Mouse (Mus musculus): ENCODE measurements around the gene Slc12a8. TPM values are rescaled to one million over a fixed set of nuclear protein-coding genes. Genes with fewer than 3 reads are reported as not detected.
A peak's percentile ranks its signal among the peaks of the same experiment; 100 is the strongest.

The Slc12a8 gene
- polyA plus RNA-seq, 1 experiment from 2014 or later, result 1.8 TPM

- no peak for ATAC-seq (ENCODE audit: insufficient number of reproducible peaks, insufficient read depth, low FRiP score, low read depth)
- H3K27ac ChIP-seq (ENCODE audit: low read length), result no peak overlapping the region
- WGBS, result 76% methylated on average over 10 of the region's 10 CpGs
- no peaks in the 10 kb centered on the region for H3K36me3 ChIP-seq (ENCODE audit: control insufficient read depth, insufficient read depth, low read length)
- H3K4me1 ChIP-seq (ENCODE audit: control insufficient read depth, insufficient read depth, low read length), result peaks cover 19% of the 10 kb centered on the region
- no peak overlapping the region for H3K4me3 ChIP-seq (ENCODE audit: low read depth, low read length)
- H3K9me3 ChIP-seq (ENCODE audit: control insufficient read depth, low read depth, low read length), result no peaks in the 10 kb centered on the region
- no peaks in the 10 kb centered on the region for H3K27me3 ChIP-seq (ENCODE audit: control insufficient read depth, insufficient read depth, low read length)
- H3K4me2 ChIP-seq (replicated peaks; ENCODE audit: low read depth, low read length), result no peak overlapping the region
- H3K9ac ChIP-seq (replicated peaks; ENCODE audit: low read depth, low read length), result no peak overlapping the region
Observed at GRCm38 (mm10) chr16:33591390-33592067, 74.4 kb downstream of the Slc12a8 start.

GRCm38 (mm10) chr16:33592286-33592685 lies 75.2 kb downstream of the Slc12a8 start:
- no peak overlapping the region for H3K27ac ChIP-seq (ENCODE audit: low read length)
- H3K36me3 ChIP-seq (ENCODE audit: control insufficient read depth, insufficient read depth, low read length), result no peaks in the 10 kb centered on the region
- H3K27me3 ChIP-seq (ENCODE audit: control insufficient read depth, insufficient read depth, low read length), result no peaks in the 10 kb centered on the region
- no peak overlapping the region for H3K4me3 ChIP-seq (ENCODE audit: low read depth, low read length)
- 92% methylated on average over 5 of the region's 5 CpGs for WGBS
- H3K9ac ChIP-seq (replicated peaks; ENCODE audit: low read depth, low read length), result no peak overlapping the region
- H3K4me1 ChIP-seq (ENCODE audit: control insufficient read depth, insufficient read depth, low read length), result peaks cover 11% of the 10 kb centered on the region
- no peak for ATAC-seq (ENCODE audit: insufficient number of reproducible peaks, insufficient read depth, low FRiP score, low read depth)
- no peaks in the 10 kb centered on the region for H3K9me3 ChIP-seq (ENCODE audit: control insufficient read depth, low read depth, low read length)
- no peak overlapping the region for H3K4me2 ChIP-seq (replicated peaks; ENCODE audit: low read depth, low read length)

DNA sequence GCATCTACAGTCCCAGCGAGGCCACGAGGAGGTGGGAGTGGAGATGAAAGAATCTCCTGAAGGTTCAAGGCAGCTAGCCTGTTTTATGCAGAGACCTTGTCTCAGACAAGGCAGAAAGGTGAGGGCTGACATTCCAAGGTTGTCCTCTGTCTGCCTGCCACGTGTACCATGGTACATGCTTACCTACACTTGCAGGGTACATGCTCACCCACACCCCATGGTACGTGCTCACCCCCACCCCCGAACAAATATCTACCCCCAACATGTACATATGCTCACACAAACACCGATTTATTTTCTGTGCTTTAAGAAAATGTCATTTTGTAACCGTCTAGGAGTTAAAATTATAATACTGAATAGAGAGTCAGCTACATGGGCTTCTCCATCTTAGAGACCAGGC lies 76.3 kb downstream of the Slc12a8 start:
- H3K9ac ChIP-seq (replicated peaks; ENCODE audit: low read depth, low read length), result no peak overlapping the region
- no peak overlapping the region for H3K4me3 ChIP-seq (ENCODE audit: low read depth, low read length)
- no peaks in the 10 kb centered on the region for H3K9me3 ChIP-seq (ENCODE audit: control insufficient read depth, low read depth, low read length)
- H3K4me1 ChIP-seq (ENCODE audit: control insufficient read depth, insufficient read depth, low read length), result peaks cover 6% of the 10 kb centered on the region
- 78% methylated on average over 7 of the region's 7 CpGs for WGBS
- no peak overlapping the region for H3K4me2 ChIP-seq (replicated peaks; ENCODE audit: low read depth, low read length)
- no peak overlapping the region for H3K27ac ChIP-seq (ENCODE audit: low read length)
- H3K27me3 ChIP-seq (ENCODE audit: control insufficient read depth, insufficient read depth, low read length), result no peaks in the 10 kb centered on the region
- ATAC-seq (ENCODE audit: insufficient number of reproducible peaks, insufficient read depth, low FRiP score, low read depth), result no peak
- H3K36me3 ChIP-seq (ENCODE audit: control insufficient read depth, insufficient read depth, low read length), result no peaks in the 10 kb centered on the region

DNA sequence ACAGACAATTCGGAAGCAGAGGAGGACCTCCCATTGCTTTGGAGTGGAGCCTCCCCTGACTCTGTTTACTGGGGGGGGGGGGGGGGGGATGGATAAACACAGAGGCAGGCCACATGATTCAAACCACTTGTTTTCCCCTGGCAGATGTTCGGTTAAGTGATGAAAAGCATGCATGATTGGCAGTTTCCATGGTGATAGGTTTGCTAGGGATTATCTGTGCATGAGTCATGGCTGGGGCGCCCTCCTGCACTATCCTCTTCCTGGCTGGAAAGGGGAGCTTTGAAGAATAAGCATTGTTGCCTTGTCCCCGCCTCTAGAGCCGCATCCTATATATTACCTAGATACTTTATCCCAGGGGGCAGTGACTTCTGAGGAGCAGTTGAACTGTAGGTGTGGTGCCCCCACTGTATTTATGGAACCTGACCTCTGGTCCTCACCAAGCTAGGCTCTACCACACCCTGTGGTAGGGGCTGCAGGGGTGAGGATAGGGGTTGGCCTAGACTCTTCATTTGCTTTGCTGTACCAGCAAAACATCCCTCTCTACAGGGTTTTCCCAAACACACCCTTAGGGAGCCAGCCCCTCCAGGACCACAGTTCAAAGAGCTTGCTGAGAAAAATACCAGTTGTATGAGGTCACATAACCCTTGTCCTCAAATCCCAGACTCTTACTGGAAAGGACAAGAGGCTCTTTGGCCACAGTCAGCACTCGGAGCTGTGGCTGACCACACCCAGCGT lies 77.1 kb downstream of the Slc12a8 start:
- 0 out of 2 replicates have a peak, but pooled peaks have one; percentile 23 for ATAC-seq (ENCODE audit: insufficient number of reproducible peaks, insufficient read depth, low FRiP score, low read depth)
- no peaks in the 10 kb centered on the region for H3K27me3 ChIP-seq (ENCODE audit: control insufficient read depth, insufficient read depth, low read length)
- no peak overlapping the region for H3K4me3 ChIP-seq (ENCODE audit: low read depth, low read length)
- H3K4me2 ChIP-seq (replicated peaks; ENCODE audit: low read depth, low read length), result no peak overlapping the region
- H3K4me1 ChIP-seq (ENCODE audit: control insufficient read depth, insufficient read depth, low read length), result peaks cover 6% of the 10 kb centered on the region
- no peaks in the 10 kb centered on the region for H3K36me3 ChIP-seq (ENCODE audit: control insufficient read depth, insufficient read depth, low read length)
- H3K9me3 ChIP-seq (ENCODE audit: control insufficient read depth, low read depth, low read length), result no peaks in the 10 kb centered on the region
- no peak overlapping the region for H3K27ac ChIP-seq (ENCODE audit: low read length)
- 48% methylated on average over 7 of the region's 7 CpGs for WGBS
- H3K9ac ChIP-seq (replicated peaks; ENCODE audit: low read depth, low read length), result no peak overlapping the region

DNA sequence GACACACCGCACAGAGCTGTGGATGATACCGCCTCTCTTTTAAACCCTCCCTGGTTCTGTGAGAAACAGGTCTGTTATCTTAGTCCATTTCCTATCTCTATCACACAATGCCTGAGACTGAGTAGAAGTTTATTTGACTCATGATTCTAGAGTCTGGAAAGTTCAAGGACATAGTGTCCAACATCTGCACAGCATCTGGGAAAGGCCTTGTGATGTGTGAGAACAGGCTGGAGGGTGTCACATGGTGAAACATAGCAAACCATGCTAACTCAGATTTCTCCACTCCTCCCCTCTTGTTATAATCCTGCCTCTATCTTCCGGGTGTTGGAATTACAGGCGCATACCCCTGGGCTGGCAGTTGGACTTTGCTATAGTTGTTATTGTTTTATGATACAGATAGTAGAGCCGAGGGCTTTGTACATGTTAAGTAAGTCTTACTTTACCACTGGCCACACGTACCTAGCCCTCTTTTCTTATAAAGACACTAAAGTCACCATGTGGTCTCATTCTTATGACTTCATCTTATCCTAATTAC lies 78.2 kb downstream of the Slc12a8 start:
- Histone ChIP-seq H3K9ac (replicated peaks; ENCODE audit: low read depth, low read length) (no peak overlapping the region), H3K9me3 (ENCODE audit: control insufficient read depth, low read depth, low read length) (no peaks in the 10 kb centered on the region), H3K4me2 (replicated peaks; ENCODE audit: low read depth, low read length) (no peak overlapping the region), H3K27me3 (ENCODE audit: control insufficient read depth, insufficient read depth, low read length) (no peaks in the 10 kb centered on the region), H3K4me3 (ENCODE audit: low read depth, low read length) (no peak overlapping the region), H3K27ac (ENCODE audit: low read length) (no peak overlapping the region), H3K36me3 (ENCODE audit: control insufficient read depth, insufficient read depth, low read length) (no peaks in the 10 kb centered on the region), H3K4me1 (ENCODE audit: control insufficient read depth, insufficient read depth, low read length) (peaks cover 6% of the 10 kb centered on the region)
- WGBS, result 86% methylated on average over 6 of the region's 6 CpGs
- ATAC-seq (ENCODE audit: insufficient number of reproducible peaks, insufficient read depth, low FRiP score, low read depth), result no peak

DNA sequence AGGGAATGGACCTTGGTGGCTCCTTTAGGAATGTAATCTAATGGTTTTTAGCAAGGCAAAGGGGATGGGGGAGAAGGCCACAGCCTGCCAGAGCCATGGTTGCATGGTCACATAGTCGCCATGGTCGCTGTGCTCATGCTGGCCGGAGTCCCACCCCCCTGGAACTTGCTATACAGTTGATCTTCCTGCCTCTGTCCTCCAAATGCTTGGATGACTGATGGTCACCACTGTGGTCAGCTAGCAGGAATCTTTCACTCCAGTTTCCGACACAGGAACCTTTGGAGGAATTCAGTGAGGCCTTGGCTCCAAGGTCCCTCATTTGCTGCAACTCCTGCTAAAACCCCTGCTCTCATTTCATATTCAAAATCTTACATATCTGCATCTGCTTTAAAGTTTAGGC lies 79.1 kb downstream of the Slc12a8 start:
- H3K4me2 ChIP-seq (replicated peaks; ENCODE audit: low read depth, low read length), result no peak overlapping the region
- peaks cover 6% of the 10 kb centered on the region for H3K4me1 ChIP-seq (ENCODE audit: control insufficient read depth, insufficient read depth, low read length)
- WGBS, result 70% methylated on average over 4 of the region's 4 CpGs
- no peaks in the 10 kb centered on the region for H3K27me3 ChIP-seq (ENCODE audit: control insufficient read depth, insufficient read depth, low read length)
- no peaks in the 10 kb centered on the region for H3K9me3 ChIP-seq (ENCODE audit: control insufficient read depth, low read depth, low read length)
- H3K4me3 ChIP-seq (ENCODE audit: low read depth, low read length), result no peak overlapping the region
- H3K9ac ChIP-seq (replicated peaks; ENCODE audit: low read depth, low read length), result no peak overlapping the region
- no peak overlapping the region for H3K27ac ChIP-seq (ENCODE audit: low read length)
- ATAC-seq (ENCODE audit: insufficient number of reproducible peaks, insufficient read depth, low FRiP score, low read depth), result no peak
- no peaks in the 10 kb centered on the region for H3K36me3 ChIP-seq (ENCODE audit: control insufficient read depth, insufficient read depth, low read length)

DNA sequence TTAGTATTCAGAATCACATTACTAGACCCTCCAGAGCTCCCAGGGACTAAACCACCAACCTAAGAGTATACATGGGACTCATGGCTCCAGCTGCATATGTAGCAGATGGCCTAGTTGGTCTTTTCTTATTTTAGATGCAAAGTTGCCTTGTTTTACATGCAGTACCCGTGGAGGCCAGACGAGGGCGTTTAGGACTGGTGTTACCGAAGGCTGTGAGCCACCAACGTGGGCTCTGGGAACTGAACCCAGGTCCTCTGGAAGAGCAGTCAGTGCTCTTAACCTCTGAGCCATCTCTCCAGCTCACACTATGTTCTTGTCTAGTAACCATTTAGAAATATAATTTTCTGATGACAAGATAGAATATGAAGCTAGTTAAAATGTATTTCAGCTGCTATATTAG lies 83.1 kb downstream of the Slc12a8 start:
- WGBS, result 32% methylated on average over 5 of the region's 5 CpGs
- Histone ChIP-seq H3K4me2 (replicated peaks; ENCODE audit: low read depth, low read length) (no peak overlapping the region), H3K27ac (ENCODE audit: low read length) (no peak overlapping the region), H3K9ac (replicated peaks; ENCODE audit: low read depth, low read length) (no peak overlapping the region), H3K36me3 (ENCODE audit: control insufficient read depth, insufficient read depth, low read length) (no peaks in the 10 kb centered on the region), H3K27me3 (ENCODE audit: control insufficient read depth, insufficient read depth, low read length) (no peaks in the 10 kb centered on the region), H3K9me3 (ENCODE audit: control insufficient read depth, low read depth, low read length) (no peaks in the 10 kb centered on the region), H3K4me1 (ENCODE audit: control insufficient read depth, insufficient read depth, low read length) (no peaks in the 10 kb centered on the region), H3K4me3 (ENCODE audit: low read depth, low read length) (no peak overlapping the region)
- no peak for ATAC-seq (ENCODE audit: insufficient number of reproducible peaks, insufficient read depth, low FRiP score, low read depth)

DNA sequence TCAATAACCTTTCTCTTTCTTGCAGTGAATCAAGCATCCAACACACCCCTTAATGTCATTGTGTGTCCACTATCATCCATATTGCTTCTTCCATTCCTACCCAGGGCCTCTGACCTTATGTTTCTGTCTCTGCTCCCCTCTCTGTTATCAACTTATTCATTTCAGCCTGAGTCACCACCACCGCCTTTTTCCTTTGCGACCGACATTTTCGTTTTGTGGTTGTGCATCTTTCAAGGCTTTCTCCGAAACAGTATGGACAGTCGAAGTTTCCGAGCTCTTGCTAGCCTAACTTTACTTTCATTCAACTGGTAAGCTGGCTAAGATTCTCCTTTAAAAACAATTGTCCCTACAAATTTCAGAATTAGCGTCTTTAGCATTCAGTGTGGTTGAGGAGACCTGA lies 84.2 kb downstream of the Slc12a8 start:
- Histone ChIP-seq H3K27me3 (ENCODE audit: control insufficient read depth, insufficient read depth, low read length) (no peaks in the 10 kb centered on the region), H3K9ac (replicated peaks; ENCODE audit: low read depth, low read length) (no peak overlapping the region), H3K4me3 (ENCODE audit: low read depth, low read length) (no peak overlapping the region), H3K9me3 (ENCODE audit: control insufficient read depth, low read depth, low read length) (no peaks in the 10 kb centered on the region), H3K36me3 (ENCODE audit: control insufficient read depth, insufficient read depth, low read length) (no peaks in the 10 kb centered on the region), H3K27ac (ENCODE audit: low read length) (no peak overlapping the region), H3K4me2 (replicated peaks; ENCODE audit: low read depth, low read length) (no peak overlapping the region), H3K4me1 (ENCODE audit: control insufficient read depth, insufficient read depth, low read length) (no peaks in the 10 kb centered on the region)
- 92% methylated on average over 8 of the region's 8 CpGs for WGBS
- no peak for ATAC-seq (ENCODE audit: insufficient number of reproducible peaks, insufficient read depth, low FRiP score, low read depth)

All from stomach, embryonic 14.5 days (tissue).